Mouse (Mus musculus) frontal cortex, postnatal 36 days (tissue): ENCODE measurements at regions not wholly inside any gene's neighbourhood (a gene's known extent, or its start where the extent isn't known, plus 50 kb on each side); places are given as distances from the start of the nearest gene placed in this dataset.

Source experiments
- DNase-seq, 2 experiments: peaks; one replicate each; pipeline ENCODE4 v3.0.0; 2022; ENCODE audit warnings: low spot score in 2 of 2

GRCm38 (mm10) chr13:43852888-43853287, 68.3 kb downstream of the Cd83 start:
- no peak for DNase-seq

- DNase-seq, result no peak
Observed at GRCm38 (mm10) chr13:43854973-43855372, 70.4 kb downstream of the Cd83 start.

GRCm38 (mm10) chr13:43860932-43861331, 76.4 kb downstream of the Cd83 start:
- no peak for DNase-seq

- no peak for DNase-seq
Observed at GRCm38 (mm10) chr13:43861424-43861823, 76.8 kb downstream of the Cd83 start.

GRCm38 (mm10) chr13:43862056-43862455, 77.5 kb downstream of the Cd83 start:
- no peak for DNase-seq

GRCm38 (mm10) chr13:43862586-43862985, 78.0 kb downstream of the Cd83 start:
- no peak for DNase-seq

GRCm38 (mm10) chr13:43863581-43864100, 79.1 kb downstream of the Cd83 start:
- no peak for DNase-seq

- peak; percentile 98 to 99 for DNase-seq
Observed at GRCm38 (mm10) chr13:43864153-43864861, 79.7 kb downstream of the Cd83 start.

GRCm38 (mm10) chr13:43865036-43865435, 80.5 kb downstream of the Cd83 start:
- DNase-seq, result no peak

- DNase-seq, result no peak
Observed at GRCm38 (mm10) chr13:43875895-43876294, 91.3 kb downstream of the Cd83 start.

- DNase-seq, result no peak
Observed at GRCm38 (mm10) chr13:43887284-43887683, 102.7 kb downstream of the Cd83 start.

- no peak for DNase-seq
Observed at GRCm38 (mm10) chr13:43891928-43892327, 107.4 kb downstream of the Cd83 start.

GRCm38 (mm10) chr13:43895990-43896389, 111.4 kb downstream of the Cd83 start:
- peak in 1 of 2 experiments; percentile 14 for DNase-seq

GRCm38 (mm10) chr13:43897046-43897445, 112.5 kb downstream of the Cd83 start:
- DNase-seq, result no peak

- DNase-seq, result no peak
Observed at GRCm38 (mm10) chr13:43898555-43899258, 114.1 kb downstream of the Cd83 start.

GRCm38 (mm10) chr13:43900115-43900514, 115.5 kb downstream of the Cd83 start:
- no peak for DNase-seq

- DNase-seq, result no peak
Observed at GRCm38 (mm10) chr13:43900758-43901157, 116.2 kb downstream of the Cd83 start.

GRCm38 (mm10) chr13:43903391-43903790, 118.8 kb downstream of the Cd83 start:
- DNase-seq, result peak in 1 of 2 experiments; percentile 16

GRCm38 (mm10) chr13:43904291-43904690, 119.7 kb downstream of the Cd83 start:
- no peak for DNase-seq

GRCm38 (mm10) chr13:43906241-43906640, 121.7 kb downstream of the Cd83 start:
- DNase-seq, result no peak

GRCm38 (mm10) chr13:43907425-43907824, 122.8 kb downstream of the Cd83 start:
- DNase-seq, result no peak

- DNase-seq, result no peak
Observed at GRCm38 (mm10) chr13:43908041-43908644, 123.6 kb downstream of the Cd83 start.

GRCm38 (mm10) chr13:43909933-43910332, 125.4 kb downstream of the Cd83 start:
- no peak for DNase-seq
